Mouse (Mus musculus) left cerebral cortex, adult 18-20 months (tissue): ENCODE results near the gene Tapbpl. TPM values are rescaled to one million over a fixed set of nuclear protein-coding genes. Genes with fewer than 3 reads are reported as not detected.

Experiments
- DNase-seq, 2 experiments: peaks; one replicate each; pipeline ENCODE4 v3.0.0; 2021 to 2022; ENCODE audit warnings: low spot score in 2 of 2, mixed read lengths in 1 of 2
- microRNA-seq, 2 experiments: library from miRNA; unstranded; fragments of <30 nt; microRNA quantifications; one replicate each; pipeline ENCODE4 v1.2.0; 2021
- total RNA-seq, 2 experiments: library from RNA; stranded (reverse); gene quantifications; 2 replicates each; pipeline ENCODE4 v1.2.3; 2021

The Tapbpl gene
- total RNA-seq, 2 experiments from 2014 or later: 6.5 to 6.8 TPM

DNA sequence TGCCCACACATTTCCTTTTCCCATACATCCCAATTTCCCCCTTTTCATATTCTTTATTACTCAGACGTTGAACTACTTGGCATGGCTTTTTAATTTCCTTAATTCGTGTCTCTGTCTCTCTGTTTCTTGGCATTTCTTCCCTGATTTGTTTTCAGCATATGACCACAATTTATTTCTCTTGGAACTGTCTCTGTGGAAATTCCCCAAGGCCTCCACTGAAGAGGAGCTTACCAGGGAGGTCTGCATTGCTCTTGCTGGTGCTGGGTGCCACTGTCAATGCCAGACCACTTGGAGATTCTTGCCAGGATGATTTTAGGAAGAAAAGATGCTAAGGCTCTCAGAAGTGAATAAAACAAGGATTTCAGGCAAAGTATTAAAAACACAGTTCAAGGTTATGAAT lies 19.0 kb downstream of the Tapbpl start:
- no peak for DNase-seq

DNA sequence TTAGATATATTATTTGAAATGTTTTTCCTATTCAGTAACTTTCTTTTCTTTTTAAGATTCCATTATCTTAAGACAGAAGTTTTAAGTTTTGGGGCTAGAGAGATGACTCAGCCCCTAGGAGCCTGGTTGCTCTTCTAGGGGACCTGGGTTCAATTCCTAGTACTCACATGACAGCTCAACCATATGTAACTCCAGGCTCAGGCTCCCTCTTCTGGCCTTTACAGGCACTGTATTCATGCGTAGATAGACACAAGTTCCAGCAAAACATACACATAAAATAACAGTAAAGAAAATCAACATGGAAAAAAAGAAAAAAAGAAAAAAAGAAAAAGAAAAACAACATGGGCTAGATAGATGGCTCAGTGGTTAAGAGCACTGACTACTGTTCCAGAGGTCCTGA lies 21.2 kb downstream of the Tapbpl start:
- DNase-seq: no peak

GRCm38 (mm10) chr6:125197166-125197565 lies 34.5 kb downstream of the Tapbpl start:
- DNase-seq: no peak

DNA sequence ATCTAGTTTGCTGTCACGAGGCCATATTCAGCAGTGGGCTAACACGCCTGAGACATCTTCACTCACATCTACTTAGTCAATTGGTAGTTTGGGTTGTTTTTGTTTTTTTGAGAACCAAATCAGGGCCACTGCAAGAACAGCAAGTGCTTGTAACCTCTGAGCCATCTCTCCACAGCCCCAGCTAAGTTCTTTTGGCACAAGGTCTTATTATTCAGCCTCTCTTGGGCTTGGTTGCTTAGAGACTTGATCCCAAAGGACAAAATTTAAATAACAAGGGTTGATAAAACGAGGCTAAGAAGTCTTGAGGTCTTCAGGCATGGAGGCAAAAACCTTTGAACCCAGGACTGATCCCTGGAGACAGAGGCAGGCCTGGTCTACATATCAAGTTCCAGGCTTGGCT lies 35.4 kb downstream of the Tapbpl start:
- no peak for DNase-seq

DNA sequence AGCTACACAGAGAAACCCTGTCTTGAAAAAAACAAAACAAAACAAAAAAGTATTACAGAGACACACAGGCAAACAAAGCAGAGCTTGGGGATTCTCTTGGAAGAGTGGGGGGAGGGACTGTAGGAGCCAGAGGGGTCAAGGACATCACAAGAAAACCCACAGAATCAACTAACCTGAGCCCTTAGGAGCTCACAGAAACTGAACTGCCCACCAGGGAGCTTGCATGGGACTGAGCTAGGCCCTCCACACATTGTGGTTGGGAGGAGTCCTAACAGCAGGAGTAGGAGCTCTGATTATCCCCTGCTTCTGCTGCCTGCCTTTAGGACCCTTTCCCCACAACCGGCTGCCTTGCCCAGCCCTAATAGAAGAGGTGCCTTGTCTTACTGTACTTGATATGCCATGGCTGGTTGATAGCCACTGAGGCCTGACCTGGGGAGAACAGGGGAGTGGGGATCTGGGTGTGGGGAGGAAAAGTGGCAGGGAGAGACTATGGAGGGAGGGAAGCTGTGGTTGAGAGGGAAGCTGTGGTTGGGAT lies 36.1 kb downstream of the Tapbpl start:
- DNase-seq: no peak

GRCm38 (mm10) chr6:125193390-125193789 lies 38.3 kb downstream of the Tapbpl start:
- no peak for DNase-seq

GRCm38 (mm10) chr6:125192841-125193240 lies 38.8 kb downstream of the Tapbpl start:
- no peak for DNase-seq

DNA sequence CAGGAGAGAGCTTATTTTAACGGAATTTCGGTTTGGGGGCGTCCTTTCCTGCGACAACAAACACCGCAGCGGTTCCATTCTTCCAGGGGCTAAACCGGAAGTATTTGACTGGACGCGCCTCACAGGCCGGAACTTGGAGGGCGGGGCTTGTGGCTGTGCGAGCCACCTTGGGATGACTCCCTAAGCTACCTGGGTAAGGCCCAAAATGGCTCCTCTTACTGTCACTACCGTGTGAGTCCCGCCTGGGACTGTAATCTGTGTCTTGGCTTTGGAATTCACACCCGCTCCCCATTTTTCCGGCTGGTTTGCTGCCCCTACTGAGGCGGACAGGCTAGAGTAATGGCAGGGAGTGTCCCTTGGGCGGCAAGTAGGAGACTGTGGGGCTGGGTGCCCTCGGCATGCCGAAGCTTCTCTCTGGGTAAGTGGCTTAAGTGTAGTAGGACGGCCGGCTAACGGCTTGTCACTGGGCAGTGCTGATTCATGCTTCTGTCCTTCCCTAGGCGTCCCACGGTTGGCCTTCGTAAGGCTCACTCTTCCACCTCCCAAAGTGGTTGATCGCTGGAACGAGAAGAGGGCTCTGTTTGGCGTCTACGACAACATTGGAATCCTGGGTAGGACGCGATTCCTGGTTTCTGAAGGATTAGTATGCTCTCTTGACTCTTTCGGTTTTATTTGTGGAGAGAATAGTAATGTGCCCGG lies 39.5 kb downstream of the Tapbpl start:
- peak; percentile 88 to 91 for DNase-seq

DNA sequence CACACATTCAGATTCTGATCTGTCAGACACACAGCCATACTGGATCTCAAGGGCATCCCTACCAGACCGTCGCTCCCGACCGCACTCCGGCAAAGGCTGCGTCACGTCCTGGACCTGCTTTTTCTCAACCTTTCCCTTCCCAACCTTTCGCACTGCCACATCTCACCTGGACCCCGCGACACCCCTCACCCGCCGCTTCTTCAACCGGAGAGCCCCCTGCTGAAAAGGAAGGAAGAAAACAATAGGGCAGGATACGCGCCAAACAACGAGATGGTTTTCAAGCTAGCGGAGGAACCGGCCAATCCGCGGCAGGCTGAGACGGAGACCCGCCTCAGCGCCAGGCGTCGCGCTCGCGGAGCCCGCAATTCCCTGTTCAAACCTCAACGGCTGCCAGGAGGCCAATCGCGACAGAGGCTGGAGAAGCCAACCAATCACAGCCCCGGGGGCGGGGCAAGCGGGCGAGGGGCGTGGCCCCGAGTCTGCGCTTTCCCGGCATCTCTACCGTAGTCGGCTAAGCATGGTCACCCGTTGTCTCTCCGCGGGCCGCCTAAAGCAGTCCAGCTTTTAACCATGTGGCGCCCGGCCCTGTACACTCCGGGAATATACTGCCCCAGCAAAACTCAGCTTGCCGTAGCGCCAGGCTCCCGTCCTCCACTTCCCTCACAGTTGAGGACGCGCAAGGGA lies 40.2 kb downstream of the Tapbpl start, which contains the start of the genes Ncapd2 and Mrpl51:
Gene Ncapd2 (minus strand): TSS at position 370 of the 684 bp plus-strand sequence.
Gene Mrpl51 (plus strand): TSS at position 470 of the 684 bp plus-strand sequence.
- DNase-seq: peak; percentile 95 to 98

- DNase-seq: no peak
These were observed 40.8 kb downstream of the Tapbpl start for GRCm38 (mm10) chr6:125190816-125191215.

- DNase-seq: no peak
These were observed 45.5 kb downstream of the Tapbpl start for GRCm38 (mm10) chr6:125186203-125186602.

DNA sequence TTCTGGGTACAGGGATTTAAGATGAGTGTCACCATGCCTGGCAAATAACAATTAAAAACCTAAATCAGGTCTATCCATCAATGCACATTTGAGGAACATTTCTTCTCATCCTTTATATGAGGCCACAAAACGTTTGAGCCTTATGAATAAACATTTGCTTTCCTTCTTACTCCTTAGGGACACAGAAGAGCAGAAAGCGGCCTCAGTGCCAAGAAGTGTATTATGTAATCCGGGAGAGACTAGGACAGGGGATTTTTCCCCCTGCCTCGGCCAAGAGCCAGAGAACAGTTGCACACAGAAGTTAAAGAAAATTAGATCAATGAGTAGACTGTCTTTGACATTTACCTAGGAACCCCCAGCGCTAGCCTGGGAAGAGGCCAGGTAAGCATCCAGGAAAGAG lies 49.5 kb downstream of the Tapbpl start:
- no peak for DNase-seq

DNA sequence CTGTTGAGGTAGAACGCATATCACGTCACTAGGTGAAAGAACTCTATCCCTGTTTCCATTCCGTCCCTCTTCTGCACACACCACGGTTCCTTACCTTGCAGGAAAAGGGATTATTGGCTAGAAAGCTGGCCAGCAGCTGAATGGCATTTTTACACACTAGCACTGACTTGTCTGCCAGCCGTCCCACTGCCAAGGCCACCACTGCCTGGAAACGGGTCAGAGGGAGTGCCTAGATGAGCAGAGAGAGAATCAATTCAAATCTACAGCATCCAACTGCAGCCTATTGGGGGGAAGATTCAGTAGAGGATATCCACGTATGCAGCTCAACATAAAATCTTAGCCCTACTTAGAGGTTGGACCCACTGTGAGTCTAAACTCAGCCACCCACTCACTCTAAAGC lies 52.1 kb downstream of the Tapbpl start:
- no peak for DNase-seq

- no peak for DNase-seq
These were observed 56.2 kb downstream of the Tapbpl start for GRCm38 (mm10) chr6:125175469-125175868.

Small RNAs within 50 kb of the gene (microRNA-seq; reads per million reads assigned to microRNA genes)
- gene Mir3098 (0.25 to 0.42 reads per million in 2 experiments), gene Mir8113 (0 reads per million in 2 experiments)

Other genes starting within 250 kb of the Tapbpl start
- gene Pianp, start 235.2 kb downstream of the Tapbpl start, total RNA-seq: 100 to 1,000 TPM; 194 to 195 TPM
- 10 to 100 TPM; 45.9 to 47.6 TPM for gene Zfp384, start 222.7 kb downstream of the Tapbpl start, total RNA-seq
- 10 to 100 TPM; 50.7 to 51.1 TPM for gene Ing4, start 192.1 kb downstream of the Tapbpl start, total RNA-seq
- gene Acrbp, start 182.2 kb downstream of the Tapbpl start, total RNA-seq: 10 to 100 TPM; 11.2 to 14.5 TPM
- under 1 TPM; 0.58 to 0.68 TPM for gene Lpar5, start 163.9 kb downstream of the Tapbpl start, total RNA-seq
- 100 to 1,000 TPM; 147 to 150 TPM for gene Chd4, start 135.9 kb downstream of the Tapbpl start, total RNA-seq
- gene Nop2, start 100.0 kb downstream of the Tapbpl start, total RNA-seq: 10 to 100 TPM; 30.2 to 30.5 TPM
- 10 to 100 TPM; 54.6 to 55.8 TPM for gene Iffo1, start 86.6 kb downstream of the Tapbpl start, total RNA-seq
- gene Gapdh, start 65.4 kb downstream of the Tapbpl start, total RNA-seq: 1,000 to 10,000 TPM; 2,618 to 2,651 TPM
- gene Ncapd2, start 40.2 kb downstream of the Tapbpl start, total RNA-seq: 10 to 100 TPM; 22.0 to 24.4 TPM
- 10 to 100 TPM; 69.7 to 81.2 TPM for gene Mrpl51, start 40.1 kb downstream of the Tapbpl start, total RNA-seq
- gene Vamp1, start 16.3 kb downstream of the Tapbpl start, total RNA-seq: 100 to 1,000 TPM; 111 to 145 TPM
- gene Cd27, start 5.2 kb upstream of the Tapbpl start, total RNA-seq: not detected
- not detected for gene Tuba3a, start 54.2 kb upstream of the Tapbpl start, total RNA-seq
- 1 to 10 TPM; 8.1 to 9.5 TPM for gene Ltbr, start 82.0 kb upstream of the Tapbpl start, total RNA-seq
- gene Scnn1a, start 88.8 kb upstream of the Tapbpl start, total RNA-seq: 1 to 10 TPM; 2.6 to 3.6 TPM
- 10 to 100 TPM; 10.9 to 13.4 TPM for gene Tnfrsf1a, start 117.5 kb upstream of the Tapbpl start, total RNA-seq
- under 1 TPM; 0.35 to 0.56 TPM for gene Plekhg6, start 148.9 kb upstream of the Tapbpl start, total RNA-seq